Mouse (Mus musculus) midbrain, embryonic 10.5 days (tissue): ENCODE measurements at regions not wholly inside any gene's neighbourhood (a gene's known extent, or its start where the extent isn't known, plus 50 kb on each side); places are given as distances from the start of the nearest gene placed in this dataset.

Experiments
- DNase-seq: peaks from one replicate; pipeline ENCODE4 v3.0.0-alpha.2; 2017; ENCODE audit warnings: low spot score
- H3K27ac ChIP-seq: fragments of 300-500 bp; sonication (generic); replicated peaks from 2 replicates; pipeline ENCODE4 v1.5.1; 2016; ENCODE audit warnings: mild to moderate bottlenecking
- H3K27me3 ChIP-seq: fragments of 300-500 bp; sonication (generic); 2 replicates; pipeline ENCODE4 v1.6.1; 2016; ENCODE audit warnings: low read depth, mild to moderate bottlenecking; ENCODE audit not compliant: poor library complexity, severe bottlenecking
- H3K36me3 ChIP-seq: fragments of 300-500 bp; sonication (generic); 2 replicates; pipeline ENCODE4 v1.6.1; 2016; ENCODE audit warnings: mild to moderate bottlenecking, moderate library complexity
- H3K4me1 ChIP-seq: fragments of 300-500 bp; sonication (generic); 2 replicates; pipeline ENCODE4 v1.6.1; 2016
- H3K4me3 ChIP-seq: fragments of 300-500 bp; sonication (generic); 2 replicates; pipeline ENCODE4 v1.5.1; 2016; ENCODE audit warnings: mild to moderate bottlenecking, moderate library complexity
- H3K9me3 ChIP-seq: fragments of 300-500 bp; sonication (generic); replicated peaks from 2 replicates; pipeline ENCODE4 v1.6.1; 2016; ENCODE audit warnings: mild to moderate bottlenecking
- WGBS: fragments of 180-500 bp; shearing (Covaris S2); methylation state at CpG from one replicate; pipeline ENCODE4 v1.1.7; 2016; 5-methylcytosine and 5-hydroxymethylcytosine counted together

GRCm38 (mm10) chr11:84722658-84723201 is 96.6 kb downstream of the Mrm1 start:
- no peak for DNase-seq
- H3K4me3 ChIP-seq, result no peak overlapping the region
- no peaks in the 10 kb centered on the region for H3K9me3 ChIP-seq
- no peak overlapping the region for H3K27ac ChIP-seq
- 68% methylated on average over 12 of the region's 12 CpGs for WGBS
- peaks cover 22% of the 10 kb centered on the region for H3K4me1 ChIP-seq
- peaks cover 60% of the 10 kb centered on the region for H3K27me3 ChIP-seq
- H3K36me3 ChIP-seq, result no peaks in the 10 kb centered on the region

- peaks cover 22% of the 10 kb centered on the region for H3K4me1 ChIP-seq
- no peak overlapping the region for H3K27ac ChIP-seq
- no peak for DNase-seq
- no peak overlapping the region for H3K4me3 ChIP-seq
- no peaks in the 10 kb centered on the region for H3K36me3 ChIP-seq
- H3K27me3 ChIP-seq, result peaks cover 55% of the 10 kb centered on the region
- WGBS, result 38% methylated on average over 3 of the region's 3 CpGs
- no peaks in the 10 kb centered on the region for H3K9me3 ChIP-seq
Observed at GRCm38 (mm10) chr11:84721979-84722378, 97.3 kb downstream of the Mrm1 start.

- Histone ChIP-seq H3K36me3 (no peaks in the 10 kb centered on the region), H3K4me3 (no peak overlapping the region), H3K27ac (no peak overlapping the region), H3K4me1 (peaks cover 17% of the 10 kb centered on the region), H3K9me3 (no peaks in the 10 kb centered on the region), H3K27me3 (peaks cover 50% of the 10 kb centered on the region)
- no peak for DNase-seq
- 72% methylated on average over 2 of the region's 2 CpGs for WGBS
Observed at GRCm38 (mm10) chr11:84721150-84721549, 98.2 kb downstream of the Mrm1 start.

GRCm38 (mm10) chr11:84719781-84720180 is 99.5 kb downstream of the Mrm1 start:
- DNase-seq, result no peak
- no peaks in the 10 kb centered on the region for H3K36me3 ChIP-seq

GRCm38 (mm10) chr11:84712731-84713130 is 106.6 kb downstream of the Mrm1 start:
- no peaks in the 10 kb centered on the region for H3K9me3 ChIP-seq
- no peaks in the 10 kb centered on the region for H3K36me3 ChIP-seq
- DNase-seq, result no peak
- H3K4me3 ChIP-seq, result no peak overlapping the region
- H3K27ac ChIP-seq, result no peak overlapping the region
- H3K27me3 ChIP-seq, result peaks cover 78% of the 10 kb centered on the region
- WGBS, result 89% methylated on average over 6 of the region's 6 CpGs
- peaks cover 55% of the 10 kb centered on the region for H3K4me1 ChIP-seq

More at GRCm38 (mm10) chr11:84719781-84720180, 99.5 kb downstream of the Mrm1 start:
- no peak overlapping the region for H3K4me3 ChIP-seq
- WGBS, result 84% methylated on average over 1 of the region's 1 CpGs
- no peak overlapping the region for H3K27ac ChIP-seq
- H3K4me1 ChIP-seq, result peaks cover 12% of the 10 kb centered on the region
- H3K27me3 ChIP-seq, result peaks cover 43% of the 10 kb centered on the region
- H3K9me3 ChIP-seq, result no peaks in the 10 kb centered on the region

- WGBS, result 35% methylated on average over 6 of the region's 6 CpGs
- H3K27me3 ChIP-seq, result peaks cover 87% of the 10 kb centered on the region
- H3K36me3 ChIP-seq, result no peaks in the 10 kb centered on the region
- H3K9me3 ChIP-seq, result no peaks in the 10 kb centered on the region
- peak; percentile 28 for DNase-seq
- H3K4me3 ChIP-seq, result no peak overlapping the region
- H3K4me1 ChIP-seq, result peaks cover 64% of the 10 kb centered on the region
- peak overlapping the region; percentile 42; the same call in 1 of the 2 replicates for H3K27ac ChIP-seq
Observed at GRCm38 (mm10) chr11:84711886-84712285, 107.4 kb downstream of the Mrm1 start.

GRCm38 (mm10) chr11:84708222-84708730 is 111.0 kb downstream of the Mrm1 start:
- 82% methylated on average over 10 of the region's 10 CpGs for WGBS
- no peak overlapping the region for H3K27ac ChIP-seq

GRCm38 (mm10) chr11:84707772-84708171 is 111.5 kb downstream of the Mrm1 start:
- peaks cover 64% of the 10 kb centered on the region for H3K4me1 ChIP-seq
- H3K9me3 ChIP-seq, result no peaks in the 10 kb centered on the region
- DNase-seq, result peak; percentile 26
- H3K36me3 ChIP-seq, result no peaks in the 10 kb centered on the region
- WGBS, result 6% methylated on average over 10 of the region's 10 CpGs
- no peak overlapping the region for H3K4me3 ChIP-seq
- H3K27me3 ChIP-seq, result peaks cover 99% of the 10 kb centered on the region
- 0 out of 2 replicates have a peak overlapping the region, but pooled peaks have one; percentile 19 for H3K27ac ChIP-seq

More at GRCm38 (mm10) chr11:84708222-84708730, 111.0 kb downstream of the Mrm1 start:
- Histone ChIP-seq H3K4me3 (no peak overlapping the region), H3K36me3 (no peaks in the 10 kb centered on the region), H3K4me1 (peaks cover 66% of the 10 kb centered on the region), H3K9me3 (no peaks in the 10 kb centered on the region), H3K27me3 (peaks cover 99% of the 10 kb centered on the region)
- no peak for DNase-seq

- H3K4me1 ChIP-seq, result peaks cover 64% of the 10 kb centered on the region
- no peaks in the 10 kb centered on the region for H3K36me3 ChIP-seq
- peaks cover 99% of the 10 kb centered on the region for H3K27me3 ChIP-seq
- DNase-seq, result no peak
- peak overlapping the region; percentile 42 for H3K27ac ChIP-seq
- no peaks in the 10 kb centered on the region for H3K9me3 ChIP-seq
- H3K4me3 ChIP-seq, result no peak overlapping the region
- 50% methylated on average over 6 of the region's 6 CpGs for WGBS
Observed at GRCm38 (mm10) chr11:84706692-84707091, 112.6 kb downstream of the Mrm1 start.

GRCm38 (mm10) chr11:84701319-84702175 is 117.8 kb downstream of the Mrm1 start:
- H3K27ac ChIP-seq, result peak overlapping the region; percentile 59
- H3K36me3 ChIP-seq, result no peaks in the 10 kb centered on the region
- H3K4me3 ChIP-seq, result peak overlapping the region; percentile 40
- 8% methylated on average over 28 of the region's 28 CpGs for WGBS
- no peaks in the 10 kb centered on the region for H3K9me3 ChIP-seq
- peak; percentile 38 for DNase-seq
- peaks cover 34% of the 10 kb centered on the region for H3K4me1 ChIP-seq
- peaks cover 100% of the 10 kb centered on the region for H3K27me3 ChIP-seq

- H3K27ac ChIP-seq, result no peak overlapping the region
- H3K9me3 ChIP-seq, result no peaks in the 10 kb centered on the region
- WGBS, result 64% methylated on average over 5 of the region's 5 CpGs
- peaks cover 94% of the 10 kb centered on the region for H3K27me3 ChIP-seq
- no peak for DNase-seq
- H3K4me1 ChIP-seq, result peaks cover 27% of the 10 kb centered on the region
- H3K4me3 ChIP-seq, result no peak overlapping the region
- H3K36me3 ChIP-seq, result no peaks in the 10 kb centered on the region
Observed at GRCm38 (mm10) chr11:84697521-84697920, 121.8 kb downstream of the Mrm1 start.

- no peak for DNase-seq
- peaks cover 81% of the 10 kb centered on the region for H3K27me3 ChIP-seq
- H3K4me1 ChIP-seq, result peaks cover 30% of the 10 kb centered on the region
- H3K9me3 ChIP-seq, result no peaks in the 10 kb centered on the region; the same call in 1 of the 2 replicates
- 37% methylated on average over 10 of the region's 10 CpGs for WGBS
- no peaks in the 10 kb centered on the region for H3K36me3 ChIP-seq
- H3K4me3 ChIP-seq, result no peak overlapping the region
- H3K27ac ChIP-seq, result no peak overlapping the region
Observed at GRCm38 (mm10) chr11:84692638-84693037, 126.7 kb downstream of the Mrm1 start.
